Mouse (Mus musculus) kidney, adult 2 months (tissue): Measurements from ENCODE around the gene Olfr613. TPM values are rescaled to one million over a fixed set of nuclear protein-coding genes. Genes with fewer than 3 reads are reported as not detected.
"Not testable (repeated sequence)": the region's sequence is repeated elsewhere in the genome, so short reads cannot be mapped to it uniquely, and the experiment has no call there.

Source experiments
- DNase-seq: peaks from one replicate; pipeline ENCODE4 v3.0.0; 2021
- H3K27ac ChIP-seq: fragments of 200-500 bp; 2 replicates; pipeline ENCODE4 v1.5.1; 2012; ENCODE audit warnings: low read depth, low read length, control low read depth, inconsistent platforms; ENCODE audit not compliant: insufficient read depth
- H3K27me3 ChIP-seq: fragments of 200-500 bp; replicated peaks from 2 replicates; pipeline ENCODE4 v1.6.1; 2012; ENCODE audit warnings: mild to moderate bottlenecking, moderate library complexity, low read length, inconsistent platforms; ENCODE audit not compliant: control insufficient read depth, insufficient read depth
- H3K36me3 ChIP-seq: fragments of 200-500 bp; 2 replicates; pipeline ENCODE4 v1.6.1; 2012; ENCODE audit warnings: mild to moderate bottlenecking, moderate library complexity, low read length, inconsistent platforms; ENCODE audit not compliant: control insufficient read depth, insufficient read depth
- H3K4me1 ChIP-seq: fragments of 200-500 bp; 2 replicates; pipeline ENCODE4 v1.6.1; 2011; ENCODE audit warnings: low read length; ENCODE audit not compliant: control insufficient read depth, insufficient read depth
- H3K4me3 ChIP-seq: fragments of 200-500 bp; 2 replicates; pipeline ENCODE4 v1.5.1; 2011; ENCODE audit warnings: mild to moderate bottlenecking, low read depth, low read length, control low read depth; ENCODE audit not compliant: insufficient read depth
- CTCF ChIP-seq: fragments of 200-500 bp; conservative IDR thresholded peaks from 2 replicates; pipeline ENCODE4 v1.5.1; 2011; ENCODE audit warnings: low read depth, mild to moderate bottlenecking, control low read depth, low read length, moderate library complexity, mixed read lengths; ENCODE audit not compliant: insufficient read depth, insufficient read length
- POLR2A ChIP-seq: fragments of 200-500 bp; IDR thresholded peaks from one replicate; pipeline ENCODE4 v1.6.1; 2011; ENCODE audit warnings: low read depth, low read length, control low read depth
- WGBS: fragments of 180-500 bp; shearing (Covaris S2); methylation state at CpG from one replicate; pipeline ENCODE4 v1.1.7; 2018; 5-methylcytosine and 5-hydroxymethylcytosine counted together
- polyA plus RNA-seq: library from polyadenylated mRNA; depleted of rRNA; stranded (reverse); fragments of >200 nt; gene quantifications from 2 replicates; pipeline ENCODE4 v1.2.3, GENCODE M21; 2012; rRNA removed

Gene Olfr613
- not detected in 2 replicates for polyA plus RNA-seq

- H3K27ac ChIP-seq, result no peak within 1 kb of the TSS
- no peak for DNase-seq
- H3K27me3 ChIP-seq, result no peaks in the 10 kb centered on the region
- no peak for TF ChIP-seq POLR2A
- TF ChIP-seq CTCF, result no peak
- no peaks in the 10 kb centered on the region for H3K36me3 ChIP-seq
- 66% methylated on average over 2 of the region's 2 CpGs for WGBS
- no peak within 1 kb of the TSS for H3K4me3 ChIP-seq
- H3K4me1 ChIP-seq, result no peaks in the 10 kb centered on the region
Observed at GRCm38 (mm10) chr7:103547774-103548173, at the start of gene Olfr613. Olfr613 (plus strand) TSS chr7:103548074.

GRCm38 (mm10) chr7:103512022-103512421 lies 35.9 kb upstream of the Olfr613 start, which contains the start of gene Olfr610:
Olfr610 (minus strand) TSS chr7:103512122.
- Histone ChIP-seq H3K27ac (no peak within 1 kb of the TSS), H3K4me3 (no peak within 1 kb of the TSS), H3K27me3 (no peaks in the 10 kb centered on the region), H3K4me1 (no peaks in the 10 kb centered on the region), H3K36me3 (no peaks in the 10 kb centered on the region)
- TF ChIP-seq POLR2A (no peak), CTCF (no peak)
- 85% methylated on average over 2 of the region's 2 CpGs for WGBS
- DNase-seq, result no peak

- DNase-seq, H3K4me1 ChIP-seq, H3K4me3 ChIP-seq, H3K36me3 ChIP-seq, H3K27me3 ChIP-seq, H3K27ac ChIP-seq: not testable (repeated sequence)
- WGBS, result 67% methylated on average over 1 of the region's 1 CpGs
Observed at GRCm38 (mm10) chr7:103520746-103521145, 27.1 kb upstream of the Olfr613 start, which contains the start of gene Olfr611. Olfr611 (minus strand) TSS chr7:103520846.

GRCm38 (mm10) chr7:103542617-103543016 lies 5.3 kb upstream of the Olfr613 start, which contains the start of gene Olfr612:
Olfr612 (minus strand) TSS chr7:103542717.
- not testable (repeated sequence) for H3K27ac ChIP-seq, H3K4me1 ChIP-seq, H3K27me3 ChIP-seq, H3K36me3 ChIP-seq, DNase-seq, H3K4me3 ChIP-seq
- whole genome bisulfite sequencing, result 79% methylated on average over 2 of the region's 2 CpGs

GRCm38 (mm10) chr7:103555779-103556178 lies 7.9 kb downstream of the Olfr613 start, which contains the start of gene Olfr615:
Olfr615 (plus strand) TSS chr7:103556079.
- WGBS, result 84% methylated on average over 2 of the region's 2 CpGs
- no peak within 1 kb of the TSS for H3K27ac ChIP-seq

GRCm38 (mm10) chr7:103569043-103569442 lies 21.2 kb downstream of the Olfr613 start, which contains the start of gene Olfr616:
Olfr616 (minus strand) TSS chr7:103569143.
- H3K4me1 ChIP-seq, result no peaks in the 10 kb centered on the region
- TF ChIP-seq POLR2A (no peak), CTCF (no peak)
- H3K27me3 ChIP-seq, result no peaks in the 10 kb centered on the region
- H3K4me3 ChIP-seq, result no peak within 1 kb of the TSS
- no peak within 1 kb of the TSS for H3K27ac ChIP-seq
- no peaks in the 10 kb centered on the region for H3K36me3 ChIP-seq
- DNase-seq, result no peak
- 77% methylated on average over 3 of the region's 3 CpGs for WGBS

More at GRCm38 (mm10) chr7:103555779-103556178, 7.9 kb downstream of the Olfr613 start, which contains the start of gene Olfr615:
- Histone ChIP-seq H3K4me1 (no peaks in the 10 kb centered on the region), H3K36me3 (no peaks in the 10 kb centered on the region), H3K4me3 (no peak within 1 kb of the TSS), H3K27me3 (no peaks in the 10 kb centered on the region)
- DNase-seq, result no peak
- TF ChIP-seq CTCF (no peak), POLR2A (no peak)

GRCm38 (mm10) chr7:103572761-103573160 lies 24.9 kb downstream of the Olfr613 start, which contains the start of gene Olfr617:
Olfr617 (plus strand) TSS chr7:103573061.
- Histone ChIP-seq H3K27me3 (no peaks in the 10 kb centered on the region), H3K4me1 (no peaks in the 10 kb centered on the region), H3K27ac (no peak within 1 kb of the TSS), H3K4me3 (no peak within 1 kb of the TSS), H3K36me3 (no peaks in the 10 kb centered on the region)
- TF ChIP-seq POLR2A (no peak), CTCF (no peak)
- 83% methylated on average over 1 of the region's 1 CpGs for WGBS
- no peak for DNase-seq
